In genomic region chr6:124811701-124812560, GRCm38 (mm10) we compare ENCODE assay signal across 8 mouse cellular contexts. TPM values are rescaled to one million over a fixed set of nuclear protein-coding genes. Genes with fewer than 3 reads are reported as not detected.
DNase-seq lines count a peak whose midpoint lies in the region; ATAC-seq and TF ChIP-seq lines count a peak whose summit lies in the region.

No protein-coding gene starts in this region.

- H3K4me1 ChIP-seq in MEL (ENCODE audit: control insufficient read depth in 1 of 2, insufficient read depth in 2 of 2, low read length in 2 of 2): peaks cover 0 to 27% of the 10 kb centered on the region in 2 experiments; a peak in 3 of 4 replicates
- peaks cover 22% of the 10 kb centered on the region for H3K4me1 ChIP-seq in heart, postnatal 0 days (ENCODE audit: control insufficient read depth, insufficient read depth)
- peaks cover 78% of the 10 kb centered on the region for H3K4me1 ChIP-seq in liver, embryonic 15.5 days (replicated peaks)

- peaks cover 6 to 11% of the 10 kb centered on the region in 2 experiments for H3K36me3 ChIP-seq in MEL (ENCODE audit: control insufficient read depth in 1 of 2, insufficient read depth in 2 of 2, low read length in 2 of 2)
- peaks cover 36% of the 10 kb centered on the region for H3K36me3 ChIP-seq in heart, postnatal 0 days (replicated peaks; ENCODE audit: control insufficient read depth, insufficient read depth, low read length)
- H3K36me3 ChIP-seq in liver, embryonic 15.5 days (replicated peaks): peaks cover 47% of the 10 kb centered on the region

- H3K4me3 ChIP-seq in MEL (ENCODE audit: control insufficient read depth in 1 of 2, insufficient read depth in 1 of 2, low read depth in 2 of 2, low read length in 2 of 2): peak overlapping the region; percentile 72 to 78; a peak in 3 of 4 replicates
- H3K4me3 ChIP-seq in heart, postnatal 0 days (ENCODE audit: low read depth, low read length): peak overlapping the region; percentile 71
- H3K4me3 ChIP-seq in liver, embryonic 15.5 days (replicated peaks): peak overlapping the region; percentile 68

- no peak for TF ChIP-seq RAD21 in MEL (IDR thresholded peaks at IDR 0.05; ENCODE audit: low read depth, low read length)

- peak; percentile 93 for DNase-seq in heart, adult 11 months
- no peak for DNase-seq in heart, postnatal 4 days
- DNase-seq in MEL (ENCODE audit: low read depth, low spot score): peak; percentile 34
- no peak for DNase-seq in heart, postnatal 0 days (ENCODE audit: low spot score)
- no peak for DNase-seq in adrenal gland, postnatal 10 days
- no peak for DNase-seq in spleen, adult 18-20 months

- no peak for ATAC-seq in heart, postnatal 0 days (ENCODE audit: insufficient read depth, low read depth)
- no peak for ATAC-seq in liver, embryonic 15.5 days (ENCODE audit: insufficient read depth)
- no peak for ATAC-seq in activated CD4-positive, CD25-positive, alpha-beta regulatory T cell, adult 4 months

- no peaks in the 10 kb centered on the region for H3K9me3 ChIP-seq in MEL (replicated peaks; ENCODE audit: insufficient read depth, low read length)
- no peaks in the 10 kb centered on the region for H3K9me3 ChIP-seq in heart, postnatal 0 days (replicated peaks; ENCODE audit: control insufficient read depth, low read length)
- no peaks in the 10 kb centered on the region for H3K9me3 ChIP-seq in liver, embryonic 15.5 days (replicated peaks)

- H3K9ac ChIP-seq in MEL (ENCODE audit: control insufficient read depth, low read depth, low read length, poor library complexity, severe bottlenecking): no peak overlapping the region
- peak overlapping the region; percentile 91 for H3K9ac ChIP-seq in heart, postnatal 0 days (replicated peaks; ENCODE audit: low read depth, low read length)
- H3K9ac ChIP-seq in liver, embryonic 15.5 days: peak overlapping the region; percentile 66

- TF ChIP-seq CTCF in MEL (IDR thresholded peaks at IDR 0.05 in 2 of 3, conservative IDR thresholded peaks at IDR 0.05 in 1 of 3; ENCODE audit: control insufficient read depth in 1 of 3, insufficient read depth in 1 of 3, low read depth in 2 of 3, low read length in 3 of 3, poor library complexity in 1 of 3, severe bottlenecking in 1 of 3): no peak
- no peak for TF ChIP-seq CTCF in heart, postnatal 0 days (IDR thresholded peaks at IDR 0.05; ENCODE audit: low read depth)

- TF ChIP-seq POLR2A in MEL (IDR thresholded peaks at IDR 0.05; ENCODE audit: control insufficient read depth in 1 of 2, insufficient read depth in 1 of 2, low read depth in 1 of 2, low read length in 2 of 2, poor library complexity in 1 of 2): no peak

- no peak overlapping the region for H3K27ac ChIP-seq in MEL (ENCODE audit: control insufficient read depth, low read depth, low read length)
- H3K27ac ChIP-seq in heart, postnatal 0 days (ENCODE audit: low read depth): no peak overlapping the region
- H3K27ac ChIP-seq in liver, embryonic 15.5 days (replicated peaks): peak overlapping the region; percentile 86

- peak overlapping the region; percentile 79 for H3K4me2 ChIP-seq in heart, postnatal 0 days (ENCODE audit: low read depth, low read length)
- H3K4me2 ChIP-seq in liver, embryonic 15.5 days: peak overlapping the region; percentile 88

- WGBS in heart, postnatal 0 days: 63% methylated on average over 24 of the region's 24 CpGs
- 74% methylated on average over 24 of the region's 24 CpGs for WGBS in liver, embryonic 15.5 days (ENCODE audit: insufficient replicate concordance)

- H3K79me2 ChIP-seq in MEL (ENCODE audit: control insufficient read depth, insufficient read depth, low read length, poor library complexity): peaks cover 19% of the 10 kb centered on the region

- TF ChIP-seq EP300 in MEL (IDR thresholded peaks at IDR 0.05; ENCODE audit: low read depth in 1 of 2, low read length in 2 of 2): no peak
- TF ChIP-seq EP300 in heart, postnatal 0 days (IDR thresholded peaks at IDR 0.05; ENCODE audit: low read depth): no peak

- H3K27me3 ChIP-seq in MEL (ENCODE audit: control insufficient read depth in 1 of 2, insufficient read depth in 2 of 2, low read length in 2 of 2): no peaks in the 10 kb centered on the region
- H3K27me3 ChIP-seq in heart, postnatal 0 days (ENCODE audit: control insufficient read depth, insufficient read depth, low read length): no peaks in the 10 kb centered on the region
- no peaks in the 10 kb centered on the region for H3K27me3 ChIP-seq in liver, embryonic 15.5 days

TF ChIP-seq in MEL, 35 proteins besides CTCF, POLR2A, EP300 and RAD21:
- TF ChIP-seq MAFK (IDR thresholded peaks at IDR 0.05; ENCODE audit: borderline replicate concordance, low read depth, low read length): no peak
- no peak for TF ChIP-seq SIN3A (IDR thresholded peaks at IDR 0.05; ENCODE audit: low read length)
- TF ChIP-seq POLR2AphosphoS2 (IDR thresholded peaks at IDR 0.05; ENCODE audit: low read length): no peak

RNA-seq across cellular contexts. Expression of gene Tpi1, which starts 2.2 kb away (rescaled TPM):
- 100 to 1,000 TPM; 977 to 982 TPM for total RNA-seq in heart, postnatal 4 days (2021)
- 440 and 731 TPM in 2 replicates for total RNA-seq in MEL (2012; rRNA removed)
- 1,000 to 10,000 TPM in 1 of 2 experiments, 100 to 1,000 TPM in 1; 102 to 1,182 TPM for polyA plus RNA-seq in MEL (2012; ENCODE audit: insufficient read depth in 1 of 2, insufficient read length in 2 of 2, low read depth in 1 of 2, low replicate concordance in 2 of 2, missing spikeins in 1 of 2)
- 1,544 and 1,648 TPM in 2 replicates for total RNA-seq in heart, postnatal 0 days (2014; rRNA removed; ENCODE audit: low replicate concordance)
- polyA plus RNA-seq in heart, postnatal 0 days (2015; fragmentation: Nextera tagmentation; extraction: Ambion mirVana): 1,138 and 1,142 TPM in 2 replicates
- polyA plus RNA-seq in liver, embryonic 15.5 days (2015; fragmentation: Nextera tagmentation; extraction: Ambion mirVana): 405 and 414 TPM in 2 replicates
- polyA plus RNA-seq in activated CD4-positive, CD25-positive, alpha-beta regulatory T cell, adult 4 months (2017; shearing (Covaris generic)): 10 to 100 TPM; 68.9 to 93.3 TPM
- 100 to 1,000 TPM; 504 to 601 TPM for total RNA-seq in adrenal gland, postnatal 10 days (2021)

RNA-seq across cellular contexts. Expression of gene Spsb2, which starts 3.5 kb away (rescaled TPM):
- total RNA-seq in heart, postnatal 4 days (2021): 1 to 10 TPM; 3.5 to 4.4 TPM
- total RNA-seq in MEL (2012; rRNA removed): 5.2 and 7.3 TPM in 2 replicates
- polyA plus RNA-seq in MEL (2012; ENCODE audit: insufficient read depth in 1 of 2, insufficient read length in 2 of 2, low read depth in 1 of 2, low replicate concordance in 2 of 2, missing spikeins in 1 of 2): 1 to 10 TPM in 1 of 2 experiments, not detected in 1; 7.7 TPM
- 5.9 and 17.6 TPM in 2 replicates for total RNA-seq in heart, postnatal 0 days (2014; rRNA removed; ENCODE audit: low replicate concordance)
- polyA plus RNA-seq in heart, postnatal 0 days (2015; fragmentation: Nextera tagmentation; extraction: Ambion mirVana): 7.0 and 7.7 TPM in 2 replicates
- polyA plus RNA-seq in liver, embryonic 15.5 days (2015; fragmentation: Nextera tagmentation; extraction: Ambion mirVana): 9.2 and 9.5 TPM in 2 replicates
- polyA plus RNA-seq in activated CD4-positive, CD25-positive, alpha-beta regulatory T cell, adult 4 months (2017; shearing (Covaris generic)): 1 to 10 TPM; 1.5 to 2.1 TPM
- total RNA-seq in adrenal gland, postnatal 10 days (2021): 10 to 100 TPM; 11.7 to 15.2 TPM

RNA-seq across cellular contexts. Expression of gene Usp5, which starts 17.4 kb away (rescaled TPM):
- 100 to 1,000 TPM; 102 to 104 TPM for total RNA-seq in heart, postnatal 4 days (2021)
- 101 and 102 TPM in 2 replicates for total RNA-seq in MEL (2012; rRNA removed)
- polyA plus RNA-seq in MEL (2012; ENCODE audit: insufficient read depth in 1 of 2, insufficient read length in 2 of 2, low read depth in 1 of 2, low replicate concordance in 2 of 2, missing spikeins in 1 of 2): 100 to 1,000 TPM in 1 of 2 experiments, not detected in 1; 129 TPM
- total RNA-seq in heart, postnatal 0 days (2014; rRNA removed; ENCODE audit: low replicate concordance): 92.2 and 126 TPM in 2 replicates
- polyA plus RNA-seq in heart, postnatal 0 days (2015; fragmentation: Nextera tagmentation; extraction: Ambion mirVana): 66.4 and 73.5 TPM in 2 replicates
- polyA plus RNA-seq in liver, embryonic 15.5 days (2015; fragmentation: Nextera tagmentation; extraction: Ambion mirVana): 54.9 and 55.4 TPM in 2 replicates
- 10 to 100 TPM; 58.3 to 86.0 TPM for polyA plus RNA-seq in activated CD4-positive, CD25-positive, alpha-beta regulatory T cell, adult 4 months (2017; shearing (Covaris generic))
- total RNA-seq in adrenal gland, postnatal 10 days (2021): 100 to 1,000 TPM in 1 of 2 experiments, 10 to 100 TPM in 1; 89.2 to 111 TPM

RNA-seq across cellular contexts. Expression of gene Cdca3, which starts 17.4 kb away (rescaled TPM):
- total RNA-seq in heart, postnatal 4 days (2021): 10 to 100 TPM; 77.8 to 82.6 TPM
- total RNA-seq in MEL (2012; rRNA removed): 54.5 and 70.0 TPM in 2 replicates
- polyA plus RNA-seq in MEL (2012; ENCODE audit: insufficient read depth in 1 of 2, insufficient read length in 2 of 2, low read depth in 1 of 2, low replicate concordance in 2 of 2, missing spikeins in 1 of 2): 100 to 1,000 TPM in 1 of 2 experiments, not detected in 1; 185 TPM
- 95.9 and 127 TPM in 2 replicates for total RNA-seq in heart, postnatal 0 days (2014; rRNA removed; ENCODE audit: low replicate concordance)
- 51.6 and 52.9 TPM in 2 replicates for polyA plus RNA-seq in heart, postnatal 0 days (2015; fragmentation: Nextera tagmentation; extraction: Ambion mirVana)
- 192 and 194 TPM in 2 replicates for polyA plus RNA-seq in liver, embryonic 15.5 days (2015; fragmentation: Nextera tagmentation; extraction: Ambion mirVana)
- polyA plus RNA-seq in activated CD4-positive, CD25-positive, alpha-beta regulatory T cell, adult 4 months (2017; shearing (Covaris generic)): 10 to 100 TPM; 43.4 to 57.7 TPM
- total RNA-seq in adrenal gland, postnatal 10 days (2021): 10 to 100 TPM; 26.3 to 28.8 TPM

RNA-seq across cellular contexts. Expression of gene Gnb3, which starts 28.1 kb away (rescaled TPM):
- 1 to 10 TPM; 2.6 to 3.9 TPM for total RNA-seq in heart, postnatal 4 days (2021)
- total RNA-seq in MEL (2012; rRNA removed): 0.08 TPM in 1 of 2 replicates, not detected in the other
- polyA plus RNA-seq in MEL (2012; ENCODE audit: insufficient read depth in 1 of 2, insufficient read length in 2 of 2, low read depth in 1 of 2, low replicate concordance in 2 of 2, missing spikeins in 1 of 2): under 1 TPM in 1 of 2 experiments, not detected in 1; 0.21 TPM
- total RNA-seq in heart, postnatal 0 days (2014; rRNA removed; ENCODE audit: low replicate concordance): 0.50 and 4.2 TPM in 2 replicates
- 2.8 and 3.3 TPM in 2 replicates for polyA plus RNA-seq in heart, postnatal 0 days (2015; fragmentation: Nextera tagmentation; extraction: Ambion mirVana)
- polyA plus RNA-seq in liver, embryonic 15.5 days (2015; fragmentation: Nextera tagmentation; extraction: Ambion mirVana): 0.29 and 0.68 TPM in 2 replicates
- under 1 TPM in 1 of 2 experiments, not detected in 1; 0.19 TPM for polyA plus RNA-seq in activated CD4-positive, CD25-positive, alpha-beta regulatory T cell, adult 4 months (2017; shearing (Covaris generic))
- total RNA-seq in adrenal gland, postnatal 10 days (2021): 1 to 10 TPM; 7.5 to 9.7 TPM

Comparison
In these comparisons a context has a peak if more than half of its experiments do, and no peak if none do; other contexts are left out.
1. DNase-seq: peak in heart, adult 11 months (single experiment) and MEL (single experiment); none in heart, postnatal 4 days (single experiment), heart, postnatal 0 days (single experiment), adrenal gland, postnatal 10 days (single experiment) and spleen, adult 18-20 months (0 of 2).
2. Peak in every context shown above with its lines, with median percentiles within 50 percentile points of each other: H3K4me3 ChIP-seq.